Mouse (Mus musculus): ENCODE measurements at regions not wholly inside any gene's neighbourhood (a gene's known extent, or its start where the extent isn't known, plus 50 kb on each side); places are given as distances from the start of the nearest gene placed in this dataset.
A peak's percentile ranks its signal among the peaks of the same experiment; 100 is the strongest.
"Not testable (repeated sequence)": the region's sequence is repeated elsewhere in the genome, so short reads cannot be mapped to it uniquely, and the experiment has no call there.

DNA sequence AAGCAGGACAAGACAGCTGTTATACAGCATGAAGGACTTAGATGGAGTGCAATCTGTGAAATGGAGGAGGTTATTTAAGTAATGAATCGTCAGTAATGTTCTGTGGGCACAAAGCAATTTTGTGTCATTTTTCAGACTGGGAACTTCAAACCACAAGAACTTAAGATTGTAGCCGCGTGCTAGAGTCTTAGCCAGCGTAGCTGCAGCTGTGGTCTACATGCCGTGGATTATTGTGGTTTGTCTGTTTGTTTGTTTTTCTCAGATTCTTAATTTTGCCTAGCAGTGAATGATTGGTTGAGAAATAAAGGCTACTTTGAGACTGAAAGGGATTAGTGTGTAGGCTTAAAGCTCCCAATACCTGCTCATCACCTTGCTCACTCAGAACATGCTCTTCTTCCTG, 348.1 kb downstream of the Sfmbt2 start:
- Histone ChIP-seq H3K27me3 (ENCODE audit: control insufficient read depth, insufficient read depth, low read length) (no peaks in the 10 kb centered on the region), H3K9me3 (ENCODE audit: control insufficient read depth, low read length) (no peaks in the 10 kb centered on the region), H3K27ac (replicated peaks in 1 of 2; ENCODE audit: control insufficient read depth in 1 of 2, insufficient read depth in 1 of 2, low read depth in 2 of 2, low read length in 2 of 2) (no peak overlapping the region), H3K9ac (ENCODE audit: low read length) (no peak overlapping the region), H3K4me3 (ENCODE audit: control insufficient read depth in 1 of 2, insufficient read depth in 1 of 2, low read depth in 1 of 2, low read length in 2 of 2) (no peak overlapping the region), H3K4me2 (ENCODE audit: low read length) (no peak overlapping the region), H3K36me3 (ENCODE audit: control insufficient read depth, insufficient read depth, low read length) (no peaks in the 10 kb centered on the region), H3K4me1 (ENCODE audit: control insufficient read depth in 2 of 2, insufficient read depth in 2 of 2, low read length in 2 of 2) (no peaks in the 10 kb centered on the region)
- no peak for ATAC-seq (ENCODE audit: insufficient number of reproducible peaks, insufficient read depth, low FRiP score, low read depth)
- WGBS = 72% methylated on average over 5 of the region's 5 CpGs

- not testable (repeated sequence) for H3K27me3 ChIP-seq (ENCODE audit: control insufficient read depth, insufficient read depth, low read length); H3K4me2 ChIP-seq (ENCODE audit: low read length); H3K4me3 ChIP-seq (ENCODE audit: control insufficient read depth in 1 of 2, insufficient read depth in 1 of 2, low read depth in 1 of 2, low read length in 2 of 2); ATAC-seq (ENCODE audit: insufficient number of reproducible peaks, insufficient read depth, low FRiP score, low read depth); H3K36me3 ChIP-seq (ENCODE audit: control insufficient read depth, insufficient read depth, low read length); H3K9me3 ChIP-seq (ENCODE audit: control insufficient read depth, low read length); H3K9ac ChIP-seq (ENCODE audit: low read length); H3K4me1 ChIP-seq (ENCODE audit: control insufficient read depth in 2 of 2, insufficient read depth in 2 of 2, low read length in 2 of 2); H3K27ac ChIP-seq (replicated peaks in 1 of 2; ENCODE audit: control insufficient read depth in 1 of 2, insufficient read depth in 1 of 2, low read depth in 2 of 2, low read length in 2 of 2)
- WGBS = 89% methylated on average over 5 of the region's 5 CpGs
Observed at GRCm38 (mm10) chr2:10734337-10734736, 364.0 kb downstream of the Sfmbt2 start.

DNA sequence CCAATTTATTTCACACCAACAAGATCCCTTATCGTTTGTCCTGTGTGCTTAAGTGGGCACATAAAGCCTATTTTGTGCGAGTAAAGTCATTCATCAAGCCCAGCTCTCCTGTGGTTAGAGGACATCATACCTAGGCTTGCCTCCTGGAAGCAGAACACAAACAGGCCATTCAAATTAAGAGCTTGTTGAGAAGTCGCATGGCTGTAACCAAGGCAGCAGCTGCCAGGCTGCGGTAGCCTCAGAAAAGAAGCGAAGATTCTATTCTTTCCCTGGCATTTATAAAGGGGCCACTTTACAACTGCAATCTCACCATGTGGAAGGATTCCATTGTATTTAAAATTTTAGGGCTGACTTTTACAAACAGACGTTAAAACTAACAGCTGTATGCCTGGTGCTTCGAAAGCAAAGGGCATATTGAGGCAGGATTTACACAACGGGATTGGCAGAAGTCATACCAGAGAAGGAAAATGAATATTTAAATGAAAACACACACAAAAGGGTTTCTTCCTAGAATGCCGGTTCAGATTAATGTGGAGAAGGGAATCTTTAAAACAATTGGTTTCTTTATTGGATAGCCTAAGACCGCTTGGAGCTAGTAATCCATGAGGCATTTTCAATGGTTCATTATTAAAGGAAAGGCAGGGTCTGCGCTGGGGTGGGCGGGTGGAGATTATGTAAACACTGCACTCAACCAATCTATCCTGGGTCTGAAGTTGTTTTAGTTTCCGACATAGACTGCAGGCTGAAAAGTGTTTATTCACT, 366.6 kb downstream of the Sfmbt2 start:
- 63% methylated on average over 13 of the region's 13 CpGs for WGBS
- no peaks in the 10 kb centered on the region for H3K27me3 ChIP-seq (ENCODE audit: control insufficient read depth, insufficient read depth, low read length)
- no peaks in the 10 kb centered on the region for H3K9me3 ChIP-seq (ENCODE audit: control insufficient read depth, low read length)
- H3K4me2 ChIP-seq (ENCODE audit: low read length) = no peak overlapping the region
- H3K9ac ChIP-seq (ENCODE audit: low read length) = no peak overlapping the region
- H3K27ac ChIP-seq (replicated peaks in 1 of 2; ENCODE audit: control insufficient read depth in 1 of 2, insufficient read depth in 1 of 2, low read depth in 2 of 2, low read length in 2 of 2) = no peak overlapping the region
- H3K4me3 ChIP-seq (ENCODE audit: control insufficient read depth in 1 of 2, insufficient read depth in 1 of 2, low read depth in 1 of 2, low read length in 2 of 2) = no peak overlapping the region
- ATAC-seq (ENCODE audit: insufficient number of reproducible peaks, insufficient read depth, low FRiP score, low read depth) = no peak
- H3K36me3 ChIP-seq (ENCODE audit: control insufficient read depth, insufficient read depth, low read length) = no peaks in the 10 kb centered on the region
- no peaks in the 10 kb centered on the region for H3K4me1 ChIP-seq (ENCODE audit: control insufficient read depth in 2 of 2, insufficient read depth in 2 of 2, low read length in 2 of 2)

DNA sequence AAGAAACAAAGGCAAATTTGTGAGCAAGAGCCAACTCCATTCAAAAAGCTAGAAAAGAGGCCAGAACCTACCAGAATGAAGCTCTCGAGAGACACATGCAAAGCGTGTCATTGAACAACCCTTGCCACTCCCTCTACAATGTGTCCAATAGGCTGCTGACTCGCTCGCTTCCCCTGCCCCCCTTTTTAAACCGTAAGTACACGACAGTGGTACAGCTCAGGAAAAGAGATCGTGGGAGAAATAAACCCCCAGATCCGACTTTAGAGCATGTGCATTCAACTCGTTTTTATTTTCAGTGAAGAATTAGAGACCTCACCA, 367.1 kb downstream of the Sfmbt2 start:
- ATAC-seq (ENCODE audit: insufficient number of reproducible peaks, insufficient read depth, low FRiP score, low read depth) = no peak
- Histone ChIP-seq H3K4me1 (ENCODE audit: control insufficient read depth in 2 of 2, insufficient read depth in 2 of 2, low read length in 2 of 2) (no peaks in the 10 kb centered on the region), H3K27ac (replicated peaks in 1 of 2; ENCODE audit: control insufficient read depth in 1 of 2, insufficient read depth in 1 of 2, low read depth in 2 of 2, low read length in 2 of 2) (no peak overlapping the region), H3K9ac (ENCODE audit: low read length) (no peak overlapping the region), H3K36me3 (ENCODE audit: control insufficient read depth, insufficient read depth, low read length) (no peaks in the 10 kb centered on the region), H3K4me2 (ENCODE audit: low read length) (no peak overlapping the region), H3K4me3 (ENCODE audit: control insufficient read depth in 1 of 2, insufficient read depth in 1 of 2, low read depth in 1 of 2, low read length in 2 of 2) (no peak overlapping the region), H3K9me3 (ENCODE audit: control insufficient read depth, low read length) (no peaks in the 10 kb centered on the region), H3K27me3 (ENCODE audit: control insufficient read depth, insufficient read depth, low read length) (no peaks in the 10 kb centered on the region)
- 68% methylated on average over 9 of the region's 9 CpGs for whole genome bisulfite sequencing

DNA sequence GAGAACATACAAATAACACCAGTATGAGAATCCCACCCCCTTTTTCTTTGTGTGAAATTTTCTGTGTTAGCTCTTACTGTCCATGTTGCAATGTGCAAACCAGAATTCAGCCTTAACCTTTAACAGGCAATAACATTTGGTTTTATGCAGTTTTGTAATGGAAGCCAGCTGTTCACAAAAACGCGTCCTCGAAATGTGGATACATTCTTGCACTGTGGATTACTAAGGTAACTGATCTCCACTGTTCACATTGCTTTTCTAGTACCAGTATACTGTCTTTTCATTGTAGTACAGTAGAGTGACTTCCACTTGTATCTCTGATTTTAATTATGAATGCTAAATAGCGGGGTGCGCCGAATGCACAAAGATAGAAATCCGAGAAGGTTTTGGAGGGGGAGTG, 374.8 kb downstream of the Sfmbt2 start:
- Histone ChIP-seq H3K9ac (ENCODE audit: low read length) (no peak overlapping the region), H3K4me3 (ENCODE audit: control insufficient read depth in 1 of 2, insufficient read depth in 1 of 2, low read depth in 1 of 2, low read length in 2 of 2) (no peak overlapping the region), H3K27me3 (ENCODE audit: control insufficient read depth, insufficient read depth, low read length) (no peaks in the 10 kb centered on the region), H3K36me3 (ENCODE audit: control insufficient read depth, insufficient read depth, low read length) (no peaks in the 10 kb centered on the region), H3K4me1 (ENCODE audit: control insufficient read depth in 2 of 2, insufficient read depth in 2 of 2, low read length in 2 of 2) (no peaks in the 10 kb centered on the region), H3K27ac (replicated peaks in 1 of 2; ENCODE audit: control insufficient read depth in 1 of 2, insufficient read depth in 1 of 2, low read depth in 2 of 2, low read length in 2 of 2) (no peak overlapping the region), H3K4me2 (ENCODE audit: low read length) (no peak overlapping the region), H3K9me3 (ENCODE audit: control insufficient read depth, low read length) (no peaks in the 10 kb centered on the region)
- no peak for ATAC-seq (ENCODE audit: insufficient number of reproducible peaks, insufficient read depth, low FRiP score, low read depth)
- 82% methylated on average over 7 of the region's 7 CpGs for whole genome bisulfite sequencing

DNA sequence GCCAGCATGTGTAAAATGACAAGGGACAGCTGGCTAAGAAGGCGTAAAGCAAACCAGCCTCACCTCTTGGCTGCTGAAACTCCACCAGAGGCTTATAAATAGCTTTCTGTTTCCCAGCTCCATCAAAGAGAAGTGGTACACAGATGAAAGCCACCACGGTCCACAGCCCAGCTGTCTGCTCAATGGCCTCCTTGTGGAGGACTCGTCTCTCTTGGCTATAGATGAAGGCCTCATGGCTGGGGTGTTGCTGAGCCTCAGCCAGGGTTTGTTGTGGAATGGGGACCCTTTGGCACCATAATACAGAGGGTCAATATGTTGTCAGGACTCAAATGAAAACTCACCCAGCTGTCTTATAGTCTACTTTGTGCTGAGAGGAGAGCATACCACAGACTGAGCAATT, 385.1 kb downstream of the Sfmbt2 start:
- H3K4me2 ChIP-seq (ENCODE audit: low read length) = no peak overlapping the region
- H3K9ac ChIP-seq (ENCODE audit: low read length) = no peak overlapping the region
- no peaks in the 10 kb centered on the region for H3K9me3 ChIP-seq (ENCODE audit: control insufficient read depth, low read length)
- 0 out of 2 replicates have a peak, but pooled peaks have one; percentile 26 for ATAC-seq (ENCODE audit: insufficient number of reproducible peaks, insufficient read depth, low FRiP score, low read depth)
- no peak overlapping the region for H3K27ac ChIP-seq (replicated peaks in 1 of 2; ENCODE audit: control insufficient read depth in 1 of 2, insufficient read depth in 1 of 2, low read depth in 2 of 2, low read length in 2 of 2)
- H3K4me1 ChIP-seq (ENCODE audit: control insufficient read depth in 2 of 2, insufficient read depth in 2 of 2, low read length in 2 of 2) = no peaks in the 10 kb centered on the region
- 13% methylated on average over 3 of the region's 3 CpGs for WGBS
- H3K27me3 ChIP-seq (ENCODE audit: control insufficient read depth, insufficient read depth, low read length) = no peaks in the 10 kb centered on the region
- no peaks in the 10 kb centered on the region for H3K36me3 ChIP-seq (ENCODE audit: control insufficient read depth, insufficient read depth, low read length)
- no peak overlapping the region for H3K4me3 ChIP-seq (ENCODE audit: control insufficient read depth in 1 of 2, insufficient read depth in 1 of 2, low read depth in 1 of 2, low read length in 2 of 2)

DNA sequence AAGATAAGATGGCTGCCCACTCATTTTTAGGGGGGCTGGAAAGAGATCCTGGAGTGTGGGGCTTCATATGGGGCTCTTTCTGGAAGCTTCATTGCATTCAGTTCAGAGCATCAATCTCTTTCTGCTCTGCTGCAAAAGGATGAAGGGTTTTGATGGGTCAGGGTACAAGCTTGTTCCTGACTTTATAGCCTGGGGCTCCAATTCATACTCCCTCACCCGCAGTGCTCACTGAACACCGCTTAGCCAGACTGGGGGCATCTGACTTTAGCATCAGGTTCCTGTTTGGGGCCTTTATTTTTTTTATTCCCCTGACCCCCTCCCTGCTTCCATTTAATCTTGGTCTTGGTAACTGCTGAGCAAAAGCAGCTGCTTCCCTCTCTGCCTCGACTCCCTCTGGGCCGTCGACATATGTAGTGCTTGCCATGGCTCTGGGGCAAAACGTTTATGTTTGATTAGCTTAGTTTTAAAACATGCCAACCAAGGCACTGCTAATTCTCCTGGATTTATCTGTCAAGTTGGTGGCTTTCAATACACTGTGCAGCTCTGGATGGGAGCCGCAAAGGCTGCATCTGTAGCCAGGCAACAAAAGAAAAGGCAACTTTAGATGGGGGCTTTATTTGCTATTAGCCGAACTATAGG, 387.0 kb downstream of the Sfmbt2 start:
- 48% methylated on average over 8 of the region's 8 CpGs for WGBS
- H3K9ac ChIP-seq (ENCODE audit: low read length) = no peak overlapping the region
- H3K27ac ChIP-seq (replicated peaks in 1 of 2; ENCODE audit: control insufficient read depth in 1 of 2, insufficient read depth in 1 of 2, low read depth in 2 of 2, low read length in 2 of 2) = no peak overlapping the region
- H3K4me2 ChIP-seq (ENCODE audit: low read length) = no peak overlapping the region
- H3K4me3 ChIP-seq (ENCODE audit: control insufficient read depth in 1 of 2, insufficient read depth in 1 of 2, low read depth in 1 of 2, low read length in 2 of 2) = no peak overlapping the region
- H3K27me3 ChIP-seq (ENCODE audit: control insufficient read depth, insufficient read depth, low read length) = no peaks in the 10 kb centered on the region
- H3K4me1 ChIP-seq (ENCODE audit: control insufficient read depth in 2 of 2, insufficient read depth in 2 of 2, low read length in 2 of 2) = 0 out of 4 replicates have a peak, but pooled peaks cover 0 to 4% of the 10 kb centered on the region in 2 experiments
- H3K36me3 ChIP-seq (ENCODE audit: control insufficient read depth, insufficient read depth, low read length) = no peaks in the 10 kb centered on the region
- no peak for ATAC-seq (ENCODE audit: insufficient number of reproducible peaks, insufficient read depth, low FRiP score, low read depth)
- no peaks in the 10 kb centered on the region for H3K9me3 ChIP-seq (ENCODE audit: control insufficient read depth, low read length)

GRCm38 (mm10) chr2:10757886-10758285, 387.6 kb downstream of the Sfmbt2 start:
- Histone ChIP-seq H3K36me3 (ENCODE audit: control insufficient read depth, insufficient read depth, low read length) (no peaks in the 10 kb centered on the region), H3K4me1 (ENCODE audit: control insufficient read depth in 2 of 2, insufficient read depth in 2 of 2, low read length in 2 of 2) (0 out of 4 replicates have a peak, but pooled peaks cover 0 to 4% of the 10 kb centered on the region in 2 experiments), H3K9ac (ENCODE audit: low read length) (no peak overlapping the region), H3K27me3 (ENCODE audit: control insufficient read depth, insufficient read depth, low read length) (no peaks in the 10 kb centered on the region), H3K4me2 (ENCODE audit: low read length) (no peak overlapping the region), H3K27ac (replicated peaks in 1 of 2; ENCODE audit: control insufficient read depth in 1 of 2, insufficient read depth in 1 of 2, low read depth in 2 of 2, low read length in 2 of 2) (no peak overlapping the region), H3K9me3 (ENCODE audit: control insufficient read depth, low read length) (no peaks in the 10 kb centered on the region), H3K4me3 (ENCODE audit: control insufficient read depth in 1 of 2, insufficient read depth in 1 of 2, low read depth in 1 of 2, low read length in 2 of 2) (no peak overlapping the region)
- WGBS = 83% methylated on average over 1 of the region's 1 CpGs
- no peak for ATAC-seq (ENCODE audit: insufficient number of reproducible peaks, insufficient read depth, low FRiP score, low read depth)
